Mouse (Mus musculus) liver, embryonic 11.5 days (tissue): ENCODE data around the gene BC035044. TPM values are rescaled to one million over a fixed set of nuclear protein-coding genes. Genes with fewer than 3 reads are reported as not detected.
"Not testable (repeated sequence)": the region's sequence is repeated elsewhere in the genome, so short reads cannot be mapped to it uniquely, and the experiment has no call there.

ENCODE experiments used
- ATAC-seq: fragments of 200-750 bp; cut with Nextera tagmentation; replicated peaks from 2 replicates; pipeline ENCODE4 v1.8.0; 2017; ENCODE audit warnings: moderate number of reproducible peaks, mild to moderate bottlenecking, moderate TSS enrichment, moderate library complexity; ENCODE audit not compliant: low FRiP score
- DNase-seq: peaks from one replicate; pipeline ENCODE4 v3.0.0-alpha.2; 2017; ENCODE audit warnings: low spot score
- H3K27ac ChIP-seq: fragments of 300-500 bp; sonication (generic); 2 replicates; pipeline ENCODE4 v1.5.1; 2014; ENCODE audit warnings: mild to moderate bottlenecking, low read depth, low read length, control low read depth
- H3K27me3 ChIP-seq: fragments of 300-500 bp; sonication (generic); replicated peaks from 2 replicates; pipeline ENCODE4 v1.6.1; 2014; ENCODE audit warnings: low read length, mixed read lengths; ENCODE audit not compliant: control insufficient read depth, insufficient read depth
- H3K36me3 ChIP-seq: fragments of 300-500 bp; sonication (generic); 2 replicates; pipeline ENCODE4 v1.6.1; 2014; ENCODE audit warnings: mild to moderate bottlenecking, low read length, moderate library complexity, mixed read lengths; ENCODE audit not compliant: control insufficient read depth, insufficient read depth
- H3K4me1 ChIP-seq: fragments of 300-500 bp; sonication (generic); replicated peaks from 2 replicates; pipeline ENCODE4 v1.6.1; 2014; ENCODE audit warnings: low read length, mixed read lengths; ENCODE audit not compliant: control insufficient read depth, insufficient read depth
- H3K4me2 ChIP-seq: fragments of 300-500 bp; sonication (generic); 2 replicates; pipeline ENCODE4 v1.6.1; 2014; ENCODE audit warnings: mild to moderate bottlenecking, control low read depth, moderate library complexity
- H3K4me3 ChIP-seq: fragments of 300-500 bp; sonication (generic); 2 replicates; pipeline ENCODE4 v1.5.1; 2014; ENCODE audit warnings: low read depth, low read length, control low read depth
- H3K9ac ChIP-seq: fragments of 300-500 bp; sonication (generic); 2 replicates; pipeline ENCODE4 v1.6.1; 2014; ENCODE audit warnings: low read depth, low read length, control low read depth
- H3K9me3 ChIP-seq: fragments of 300-500 bp; sonication (generic); 2 replicates; pipeline ENCODE4 v1.6.1; 2016; ENCODE audit warnings: low read length, inconsistent platforms, mixed read lengths; ENCODE audit not compliant: control insufficient read depth
- WGBS: fragments of 180-500 bp; shearing (Covaris S2); extraction: QIAGEN DNeasy Blood & Tissue Kit; methylation state at CpG from one replicate; pipeline ENCODE4 v1.1.7; 2014; 5-methylcytosine and 5-hydroxymethylcytosine counted together
- polyA plus RNA-seq: library from polyadenylated mRNA; unstranded; fragments of >200 nt; fragmentation: Nextera tagmentation; extraction: Ambion mirVana; gene quantifications from 2 replicates; pipeline ENCODE4 v1.2.1, GENCODE M21; 2014

The BC035044 gene
- 4.7 and 5.3 TPM in 2 replicates for polyA plus RNA-seq

- Histone ChIP-seq H3K4me3 (no peak within 1 kb of the TSS), H3K36me3 (no peaks in the 10 kb centered on the region), H3K9me3 (no peaks in the 10 kb centered on the region), H3K4me2 (no peak within 1 kb of the TSS), H3K27me3 (no peaks in the 10 kb centered on the region), H3K27ac (no peak within 1 kb of the TSS), H3K4me1 (no peaks in the 10 kb centered on the region), H3K9ac (no peak within 1 kb of the TSS)
- no peak for ATAC-seq
- WGBS: 44% methylated on average over 2 of the region's 2 CpGs
- no peak for DNase-seq
Observed at GRCm38 (mm10) chr6:128890948-128891355, at the start of gene BC035044. Gene BC035044, minus strand, starts transcription at chr6:128891126.

GRCm38 (mm10) chr6:128935889-128936665 is 45.2 kb upstream of the BC035044 start:
- H3K4me1 ChIP-seq, H3K9me3 ChIP-seq, H3K4me3 ChIP-seq, H3K27ac ChIP-seq, ATAC-seq, H3K4me2 ChIP-seq, H3K36me3 ChIP-seq, H3K9ac ChIP-seq, DNase-seq, H3K27me3 ChIP-seq: not testable (repeated sequence)
- 86% methylated on average over 5 of the region's 13 CpGs for WGBS

- H3K4me2 ChIP-seq, DNase-seq, H3K4me1 ChIP-seq, H3K27me3 ChIP-seq, H3K9me3 ChIP-seq, H3K36me3 ChIP-seq, H3K9ac ChIP-seq, H3K27ac ChIP-seq, H3K4me3 ChIP-seq, ATAC-seq: not testable (repeated sequence)
- 94% methylated on average over 4 of the region's 4 CpGs for WGBS
Observed at GRCm38 (mm10) chr6:128934081-128934480, 43.2 kb upstream of the BC035044 start, which contains the start of gene Clec2g. Gene Clec2g, plus strand, starts transcription at chr6:128934381.

- H3K4me2 ChIP-seq: no peak overlapping the region
- no peak overlapping the region for H3K4me3 ChIP-seq
- H3K36me3 ChIP-seq: no peaks in the 10 kb centered on the region
- H3K9me3 ChIP-seq: no peaks in the 10 kb centered on the region
- WGBS: 80% methylated on average over 2 of the region's 2 CpGs
- DNase-seq: no peak
- no peaks in the 10 kb centered on the region for H3K27me3 ChIP-seq
- H3K27ac ChIP-seq: no peak overlapping the region
- no peak overlapping the region for H3K9ac ChIP-seq
- no peaks in the 10 kb centered on the region for H3K4me1 ChIP-seq
- ATAC-seq: no peak
Observed at GRCm38 (mm10) chr6:128933050-128933449, 42.1 kb upstream of the BC035044 start.

- DNase-seq (no peak), ATAC-seq (no peak)
- Histone ChIP-seq H3K27me3 (no peaks in the 10 kb centered on the region), H3K36me3 (no peaks in the 10 kb centered on the region), H3K27ac (no peak overlapping the region), H3K4me3 (no peak overlapping the region), H3K9ac (no peak overlapping the region), H3K9me3 (no peaks in the 10 kb centered on the region), H3K4me2 (no peak overlapping the region), H3K4me1 (no peaks in the 10 kb centered on the region)
- WGBS: 83% methylated on average over 2 of the region's 2 CpGs
Observed at GRCm38 (mm10) chr6:128917322-128917721, 26.4 kb upstream of the BC035044 start.

- no peak overlapping the region for H3K4me3 ChIP-seq
- 68% methylated on average over 2 of the region's 2 CpGs for WGBS
- H3K9me3 ChIP-seq: no peaks in the 10 kb centered on the region
- H3K36me3 ChIP-seq: no peaks in the 10 kb centered on the region
- ATAC-seq (no peak), DNase-seq (no peak)
- H3K27ac ChIP-seq: no peak overlapping the region
- no peak overlapping the region for H3K4me2 ChIP-seq
- H3K4me1 ChIP-seq: no peaks in the 10 kb centered on the region
- H3K9ac ChIP-seq: no peak overlapping the region
- H3K27me3 ChIP-seq: no peaks in the 10 kb centered on the region
Observed at GRCm38 (mm10) chr6:128913598-128914254, 22.8 kb upstream of the BC035044 start.

- not testable (repeated sequence) for H3K4me3 ChIP-seq, H3K4me2 ChIP-seq, ATAC-seq, H3K27me3 ChIP-seq, DNase-seq, H3K9me3 ChIP-seq, H3K4me1 ChIP-seq, H3K9ac ChIP-seq, H3K36me3 ChIP-seq, H3K27ac ChIP-seq
- 82% methylated on average over 6 of the region's 6 CpGs for WGBS
Observed at GRCm38 (mm10) chr6:128900796-128901552, 10.0 kb upstream of the BC035044 start.

GRCm38 (mm10) chr6:128900044-128900443 is 9.1 kb upstream of the BC035044 start:
- 68% methylated on average over 2 of the region's 2 CpGs for WGBS
- H3K9me3 ChIP-seq: no peaks in the 10 kb centered on the region
- no peaks in the 10 kb centered on the region for H3K36me3 ChIP-seq
- H3K4me2 ChIP-seq: no peak overlapping the region
- H3K4me1 ChIP-seq: no peaks in the 10 kb centered on the region
- no peak overlapping the region for H3K9ac ChIP-seq
- no peak overlapping the region for H3K27ac ChIP-seq
- ATAC-seq (no peak), DNase-seq (no peak)
- H3K27me3 ChIP-seq: no peaks in the 10 kb centered on the region
- no peak overlapping the region for H3K4me3 ChIP-seq
